Mouse (Mus musculus) spleen, adult 2 months (tissue): ENCODE data around the gene Tmco4.

Experiments
- CTCF ChIP-seq: fragments of 200-500 bp; IDR thresholded peaks from 2 replicates; pipeline ENCODE4 v1.5.1; 2011; ENCODE audit warnings: mild to moderate bottlenecking, inconsistent platforms; ENCODE audit not compliant: insufficient read depth, insufficient read length, insufficient replicate concordance; ENCODE audit errors: extremely low read depth
- POLR2A ChIP-seq: fragments of 200-500 bp; IDR thresholded peaks from 2 replicates; pipeline ENCODE4 v1.6.1; 2011; ENCODE audit warnings: low read depth, low read length, inconsistent platforms

- TF ChIP-seq CTCF (no peak), POLR2A (no peak)
Observed at GRCm38 (mm10) chr4:139044566-139044965, 71.9 kb downstream of the Tmco4 start.
